ENCODE assay signal across 31 mouse cellular contexts in genomic region chr10:81020207-81020606, GRCm38 (mm10). TPM values are rescaled to one million over a fixed set of nuclear protein-coding genes. Genes with fewer than 3 reads are reported as not detected.
DNase-seq lines count a peak whose midpoint lies in the region; ATAC-seq and TF ChIP-seq lines count a peak whose summit lies in the region.
"Had no signal": no experiment of that assay in that cellular context is flagged by ENCODE, and none has a peak within 500 bp of the region (broad histone marks: within the 10 kb centered on the region; RNA-seq: fewer than 3 reads in every experiment).

No protein-coding gene starts in this region.

- no peak for TF ChIP-seq CTCF in cerebellum, adult 2 months (IDR thresholded peaks at IDR 0.05; ENCODE audit: borderline replicate concordance, insufficient read depth, low read depth, low read length)

- no peaks in the 10 kb centered on the region for H3K36me3 ChIP-seq in forebrain, embryonic 12.5 days (replicated peaks)
- H3K36me3 ChIP-seq: embryonic facial prominence, embryonic 13.5 days; forebrain, embryonic 10.5 days; neural tube, embryonic 13.5 days; stomach, embryonic 15.5 days had no signal

- no peak overlapping the region for H3K9ac ChIP-seq in forebrain, embryonic 12.5 days
- H3K9ac ChIP-seq: embryonic facial prominence, embryonic 13.5 days; forebrain, postnatal 0 days; hindbrain, embryonic 14.5 days; liver, embryonic 14.5 days; midbrain, embryonic 13.5 days; neural tube, embryonic 13.5 days; stomach, embryonic 15.5 days had no signal

- no peak for ATAC-seq in forebrain, embryonic 12.5 days (ENCODE audit: low FRiP score)
- ATAC-seq: CD4-positive, CD25-positive, alpha-beta regulatory T cell, adult 4 months; forebrain, postnatal 0 days; inflammation-experienced regulatory T-cells, adult 6 months; midbrain, embryonic 13.5 days had no signal

- no peak overlapping the region for H3K4me3 ChIP-seq in cerebellum, adult 2 months (replicated peaks; ENCODE audit: insufficient read depth, low read depth, low read length)
- no peak overlapping the region for H3K4me3 ChIP-seq in forebrain, embryonic 12.5 days (replicated peaks)
- H3K4me3 ChIP-seq: embryonic facial prominence, embryonic 13.5 days; midbrain, embryonic 13.5 days; neural tube, embryonic 13.5 days; stomach, embryonic 15.5 days had no signal

- H3K9me3 ChIP-seq in forebrain, embryonic 12.5 days = no peaks in the 10 kb centered on the region
- H3K9me3 ChIP-seq: forebrain, embryonic 10.5 days; midbrain, embryonic 13.5 days; neural tube, embryonic 13.5 days; stomach, embryonic 15.5 days had no signal

- no peaks in the 10 kb centered on the region for H3K27me3 ChIP-seq in cerebellum, adult 2 months (ENCODE audit: control insufficient read depth, insufficient read depth, low read length)
- H3K27me3 ChIP-seq in forebrain, embryonic 12.5 days = peaks cover 43% of the 10 kb centered on the region

- no peak overlapping the region for H3K4me2 ChIP-seq in forebrain, embryonic 12.5 days
- H3K4me2 ChIP-seq: embryonic facial prominence, embryonic 13.5 days; hindbrain, embryonic 14.5 days; midbrain, embryonic 13.5 days; neural tube, embryonic 13.5 days; stomach, embryonic 15.5 days had no signal

- H3K4me1 ChIP-seq in cerebellum, adult 2 months (ENCODE audit: control insufficient read depth, insufficient read depth, low read length) = peaks cover 45% of the 10 kb centered on the region
- peaks cover 9% of the 10 kb centered on the region for H3K4me1 ChIP-seq in forebrain, embryonic 12.5 days

- DNase-seq in cerebellum, adult 2 months = no peak
- DNase-seq in cerebellum, postnatal 10 days = no peak
- DNase-seq in layer of hippocampus, adult 11-12 months (ENCODE audit: low spot score) = peak; percentile 58
- DNase-seq in layer of hippocampus, adult 8-10 months (ENCODE audit: low spot score in 2 of 2) = no peak
- DNase-seq in 3134 (ENCODE audit: extremely low read depth, insufficient read length, low spot score) = peak; percentile 61
- peak; percentile 18 for DNase-seq in adipocyte (ENCODE audit: low spot score)
- DNase-seq in Muller cell, postnatal 12 days (ENCODE audit: inconsistent ontology term) = no peak
- DNase-seq: adrenal gland, postnatal 10 days; cerebellum, adult 11 months; forebrain, postnatal 0 days; gastrocnemius, postnatal 14 days; heart, postnatal 14 days; kidney, adult 11 months; kidney, postnatal 14 days; liver; lung, adult 2 months; lung, postnatal 10 days had no signal

- peak overlapping the region; percentile 43 for H3K27ac ChIP-seq in cerebellum, adult 2 months (ENCODE audit: insufficient read depth, low read length)
- H3K27ac ChIP-seq in forebrain, embryonic 12.5 days = no peak overlapping the region
- H3K27ac ChIP-seq: embryonic facial prominence, embryonic 13.5 days; hindbrain, embryonic 14.5 days; liver, embryonic 14.5 days; macrophage; midbrain, embryonic 13.5 days; neural tube, embryonic 13.5 days; stomach, embryonic 15.5 days had no signal

- 38% methylated on average over 2 of the region's 2 CpGs for whole genome bisulfite sequencing in cerebellum, adult 2 months
- WGBS in forebrain, embryonic 12.5 days = 55% methylated on average over 2 of the region's 2 CpGs

- TF ChIP-seq POLR2A in cerebellum, adult 2 months (IDR thresholded peaks at IDR 0.05; ENCODE audit: borderline replicate concordance, insufficient read depth, low read length) = no peak

RNA-seq across cellular contexts. Expression of gene Diras1, which starts 5.3 kb away (rescaled TPM):
- polyA plus RNA-seq in cerebellum, adult 2 months (2012; rRNA removed) = 126 and 136 TPM in 2 replicates
- total RNA-seq in layer of hippocampus, adult 8-10 months (2022) = 10 to 100 TPM; 88.3 to 96.9 (median 90.2) TPM
- 8.7 and 11.6 TPM in 2 replicates for polyA plus RNA-seq in forebrain, embryonic 12.5 days (2016; fragmentation: Nextera tagmentation; extraction: Ambion mirVana)
- total RNA-seq: granulocyte monocyte progenitor cell, adult 5-6 weeks; megakaryocyte-erythroid progenitor cell, adult 5-6 weeks had no signal
- polyA plus RNA-seq: CD4-positive, CD25-positive, alpha-beta regulatory T cell, adult 4 months; heart, embryonic 14.5 days; inflammation-experienced regulatory T-cells, adult 6 months; liver, embryonic 14.5 days; lung, adult 2 months; macrophage had no signal

RNA-seq across cellular contexts. Expression of gene Gng7, which starts 5.5 kb away (rescaled TPM):
- 21.0 and 23.0 TPM in 2 replicates for polyA plus RNA-seq in cerebellum, adult 2 months (2012; rRNA removed)
- total RNA-seq in layer of hippocampus, adult 8-10 months (2022) = 100 to 1,000 TPM; 130 to 139 (median 135) TPM
- 9.8 and 11.0 TPM in 2 replicates for polyA plus RNA-seq in forebrain, embryonic 12.5 days (2016; fragmentation: Nextera tagmentation; extraction: Ambion mirVana)
- polyA plus RNA-seq: inflammation-experienced regulatory T-cells, adult 6 months had no signal

RNA-seq across cellular contexts. Expression of gene Slc39a3, which starts 17.0 kb away (rescaled TPM):
- 75.2 and 77.0 TPM in 2 replicates for polyA plus RNA-seq in cerebellum, adult 2 months (2012; rRNA removed)
- 10 to 100 TPM; 55.5 to 60.8 (median 60.0) TPM for total RNA-seq in layer of hippocampus, adult 8-10 months (2022)
- 29.2 and 32.8 TPM in 2 replicates for polyA plus RNA-seq in forebrain, embryonic 12.5 days (2016; fragmentation: Nextera tagmentation; extraction: Ambion mirVana)

RNA-seq across cellular contexts. Expression of gene Sgta, which starts 39.8 kb away (rescaled TPM):
- 231 and 240 TPM in 2 replicates for polyA plus RNA-seq in cerebellum, adult 2 months (2012; rRNA removed)
- total RNA-seq in layer of hippocampus, adult 8-10 months (2022) = 100 to 1,000 TPM; 165 to 175 (median 172) TPM
- 262 and 280 TPM in 2 replicates for polyA plus RNA-seq in forebrain, embryonic 12.5 days (2016; fragmentation: Nextera tagmentation; extraction: Ambion mirVana)

RNA-seq across cellular contexts. Expression of gene Thop1, which starts 49.6 kb away (rescaled TPM):
- polyA plus RNA-seq in cerebellum, adult 2 months (2012; rRNA removed) = 54.7 and 55.3 TPM in 2 replicates
- 10 to 100 TPM; 44.5 to 55.0 (median 46.5) TPM for total RNA-seq in layer of hippocampus, adult 8-10 months (2022)
- polyA plus RNA-seq in forebrain, embryonic 12.5 days (2016; fragmentation: Nextera tagmentation; extraction: Ambion mirVana) = 65.0 and 69.2 TPM in 2 replicates

Comparison
In these comparisons a context has a peak if more than half of its experiments do, and no peak if none do; other contexts are left out.
1. DNase-seq: peak in layer of hippocampus, adult 11-12 months (single experiment), 3134 (single experiment) and adipocyte (single experiment); none in cerebellum, adult 2 months (0 of 2), cerebellum, postnatal 10 days (0 of 2), layer of hippocampus, adult 8-10 months (0 of 2) and Muller cell, postnatal 12 days (single experiment).
2. RNA of gene Diras1, which starts 5.3 kb away (polyA plus RNA-seq): 126 to 136 TPM in cerebellum, adult 2 months; 8.7 to 11.6 TPM in forebrain, embryonic 12.5 days; every median in the first group is over 10 times any median in the second.